Mouse (Mus musculus) MN1 (cell line): ENCODE data around the gene Vcl.

ENCODE experiments used
- DNase-seq: peaks from one replicate; pipeline ENCODE4 v3.0.0-alpha.2; 2016; ENCODE audit warnings: low spot score

The Vcl gene

GRCm38 (mm10) chr14:21065490-21066162, 136.4 kb downstream of the Vcl start:
- DNase-seq = no peak

- no peak for DNase-seq
These were observed 140.4 kb downstream of the Vcl start for GRCm38 (mm10) chr14:21069594-21069993.

GRCm38 (mm10) chr14:21073981-21074380, 144.8 kb downstream of the Vcl start:
- no peak for DNase-seq

DNA sequence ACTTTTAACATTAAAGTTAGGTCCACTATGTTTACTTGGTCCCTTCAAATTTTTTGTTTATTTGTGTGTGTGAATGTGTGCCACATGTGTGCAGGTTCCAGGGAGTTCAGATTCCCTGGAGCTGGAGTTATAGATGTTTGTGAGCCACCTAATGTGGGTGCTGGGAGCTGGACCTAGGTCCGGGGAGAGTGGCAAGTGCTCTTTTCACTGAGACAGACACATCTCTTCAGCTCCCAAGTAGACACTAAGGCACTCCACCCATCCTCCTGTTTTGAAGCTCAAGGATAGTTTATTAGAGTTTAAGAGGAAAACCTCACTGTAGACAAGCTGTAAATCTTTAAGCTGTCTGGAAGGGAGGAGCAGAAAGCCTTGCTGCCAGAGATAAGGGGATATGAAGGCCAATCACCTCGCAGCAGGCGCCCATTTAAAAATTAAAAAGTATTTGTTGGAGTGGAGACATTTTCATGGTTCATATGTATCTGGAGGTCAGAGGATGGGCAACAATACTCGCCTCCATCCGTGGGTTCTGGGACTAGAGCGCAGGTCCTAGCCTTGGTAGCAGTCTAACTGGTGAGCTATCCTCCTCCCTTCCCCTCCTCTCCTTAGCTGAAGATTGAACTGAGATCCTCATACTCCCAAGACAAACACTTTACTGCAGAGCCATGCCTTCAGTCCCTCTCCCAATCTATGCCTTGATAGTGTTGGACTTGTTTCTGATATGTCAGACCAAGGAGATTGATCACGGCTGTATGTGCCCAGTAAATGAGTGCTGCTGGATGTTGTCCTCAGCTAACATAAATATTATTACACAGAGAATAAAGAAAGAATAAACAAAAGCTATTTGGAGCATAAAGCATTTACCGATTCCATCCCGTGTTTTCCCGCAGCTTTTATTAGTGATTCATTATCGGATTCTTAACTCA, 145.5 kb downstream of the Vcl start:
- DNase-seq = peak; percentile 16

DNA sequence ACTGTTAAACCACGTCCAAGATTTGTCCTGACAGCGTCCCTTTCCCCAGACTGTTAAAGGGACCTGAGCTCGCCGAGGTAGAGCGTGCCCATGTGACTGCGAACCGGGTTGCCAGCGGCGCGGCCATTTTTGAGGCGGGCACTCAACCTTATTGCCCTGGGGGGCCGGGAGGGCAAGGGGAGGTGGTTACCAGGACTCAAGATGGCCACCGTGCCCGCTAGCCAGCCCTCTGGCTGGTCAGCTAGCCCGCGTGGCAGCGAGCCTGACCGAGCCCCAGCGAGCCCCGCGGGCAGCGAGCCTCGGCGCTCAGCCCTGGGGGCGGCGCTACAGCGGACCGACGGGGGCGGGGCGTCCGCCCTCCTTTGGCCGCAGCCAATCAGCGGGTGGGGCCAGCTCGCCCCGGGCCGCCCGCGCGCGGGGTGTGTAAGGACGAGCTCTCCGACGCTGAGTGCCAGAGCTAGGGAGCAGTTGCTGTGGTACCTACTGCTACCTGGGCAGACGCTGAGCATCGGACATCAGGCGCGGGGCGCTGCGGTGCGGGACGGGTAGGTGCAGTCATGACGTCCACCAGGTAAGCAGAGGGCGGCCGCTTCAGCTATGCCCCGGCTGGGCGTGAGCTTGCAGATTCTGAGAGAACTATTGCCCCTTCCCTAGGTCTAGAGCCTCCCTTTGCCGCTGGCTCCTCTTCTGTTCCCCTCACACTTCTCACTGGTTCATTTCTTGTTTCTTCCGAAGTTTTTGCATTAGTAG, 146.7 kb downstream of the Vcl start:
- DNase-seq = peak; percentile 94

DNA sequence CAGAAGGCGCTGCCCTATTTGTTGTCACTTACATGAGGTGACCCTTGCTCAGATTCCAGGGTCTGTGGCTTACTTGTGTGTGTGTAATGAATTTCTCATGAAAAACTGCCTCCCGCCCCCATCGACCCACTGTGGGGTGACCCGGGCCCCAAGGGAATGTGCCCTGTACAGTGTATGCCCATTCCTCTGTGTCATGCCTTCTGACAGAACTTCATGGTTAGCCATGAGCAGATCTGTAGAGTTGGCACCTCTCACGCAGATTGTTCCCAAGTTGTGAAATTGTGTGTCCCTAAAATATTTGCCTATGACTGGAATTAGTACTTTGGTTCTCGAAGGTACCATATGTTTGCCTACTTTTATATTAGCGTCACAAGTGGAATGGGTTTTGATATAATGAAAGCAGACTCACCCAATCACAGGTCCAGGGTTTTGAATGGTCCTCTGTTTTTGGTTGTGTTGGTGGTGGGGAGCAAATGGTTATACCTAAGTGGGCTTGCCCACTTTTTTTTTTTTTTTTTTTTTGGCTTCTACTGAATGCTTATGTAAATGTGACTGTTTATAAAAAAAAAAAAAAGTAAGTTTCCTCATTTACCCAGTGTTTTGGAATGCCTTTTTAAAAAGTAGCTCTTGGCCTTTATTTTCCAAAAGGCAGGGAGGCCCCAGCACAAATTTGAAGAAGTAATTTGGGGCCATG, 147.4 kb downstream of the Vcl start:
- DNase-seq = peak; percentile 30

DNA sequence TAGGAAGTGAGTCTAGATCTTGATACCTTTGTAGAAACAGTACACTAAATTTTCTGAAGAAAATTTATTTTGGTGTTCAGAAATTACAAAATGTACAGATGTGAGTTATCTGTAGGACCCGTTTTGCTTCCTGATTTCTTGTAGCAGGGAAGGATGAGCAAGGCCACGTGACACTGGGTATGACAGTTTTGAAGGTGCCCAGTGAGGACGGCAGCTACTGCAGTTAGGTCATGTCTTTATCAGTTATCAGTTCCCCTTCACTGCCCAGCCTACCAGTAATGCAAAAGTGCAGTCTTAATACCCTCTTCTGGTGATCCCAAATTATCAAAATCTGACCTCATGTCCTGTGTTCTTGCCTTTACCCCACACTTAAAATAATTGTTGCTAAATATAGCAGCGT, 148.7 kb downstream of the Vcl start:
- DNase-seq = no peak

GRCm38 (mm10) chr14:21078511-21078910, 149.3 kb downstream of the Vcl start:
- DNase-seq = no peak

DNA sequence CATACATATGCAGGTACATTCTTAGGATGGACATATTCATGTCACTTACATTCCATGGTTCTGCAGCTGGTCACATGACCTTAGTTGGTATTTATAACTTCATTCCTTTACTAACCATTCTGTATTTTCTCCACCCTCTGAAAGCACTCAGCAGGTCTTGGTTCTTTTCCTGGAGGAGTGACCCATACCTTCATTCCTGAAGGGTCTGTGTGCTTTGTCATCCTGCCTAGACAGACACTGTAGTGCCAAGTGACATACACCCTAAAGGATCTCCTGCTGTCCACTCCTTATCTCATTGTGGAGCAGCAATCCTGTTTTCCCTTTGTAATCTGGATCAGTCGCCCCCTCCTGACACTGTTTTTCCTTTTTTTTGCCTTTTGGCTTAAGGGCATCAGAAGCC, 153.6 kb downstream of the Vcl start:
- no peak for DNase-seq
